Mouse (Mus musculus) stomach, postnatal 0 days (tissue): ENCODE results near the gene Pgap3.

Experiments used
- CTCF ChIP-seq: IDR thresholded peaks from 2 replicates; pipeline ENCODE4 v1.5.1; 2016; ENCODE audit warnings: antibody characterized with exemption, low read depth, mild to moderate bottlenecking, moderate library complexity
- EP300 ChIP-seq: optimal IDR thresholded peaks from 2 replicates; pipeline ENCODE3; 2016; ENCODE audit warnings: antibody characterized with exemption

GRCm38 (mm10) chr11:98412797-98413301 lies 12.6 kb upstream of the Pgap3 start:
- TF ChIP-seq EP300: no peak
- TF ChIP-seq CTCF: no peak
